Mouse (Mus musculus): Measurements from ENCODE around the gene Gorasp2. TPM values are rescaled to one million over a fixed set of nuclear protein-coding genes. Genes with fewer than 3 reads are reported as not detected.

The Gorasp2 gene
- polyA plus RNA-seq, 1 experiment = 113 TPM

DNA sequence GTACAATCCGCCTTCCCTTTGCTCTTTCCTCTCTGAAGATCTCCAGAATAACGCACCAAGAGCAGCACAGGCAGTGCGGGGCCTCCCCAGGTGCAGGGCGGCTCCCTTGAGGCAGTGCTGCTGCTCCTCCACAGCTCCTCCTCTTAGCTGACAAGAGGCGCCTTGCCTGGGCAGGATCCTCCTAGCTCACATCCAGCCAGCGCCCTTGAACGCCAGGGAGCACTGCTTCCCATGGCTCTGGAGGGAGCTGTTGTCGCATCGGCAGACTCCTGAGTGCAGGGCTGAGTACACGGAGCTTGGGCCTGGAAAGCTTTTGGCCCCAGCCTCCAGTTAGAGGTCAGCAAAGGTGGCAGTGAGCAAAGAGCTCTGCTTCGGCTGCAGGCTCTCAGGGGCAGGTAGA lies 28.8 kb downstream of the Gorasp2 start:
- Histone ChIP-seq H3K4me2 (ENCODE audit: low read depth) (no peak overlapping the region), H3K36me3 (ENCODE audit: control insufficient read depth, insufficient read depth) (peaks cover 38% of the 10 kb centered on the region), H3K4me3 (no peak overlapping the region), H3K27me3 (ENCODE audit: control insufficient read depth, insufficient read depth, insufficient read length) (no peaks in the 10 kb centered on the region), H3K79me2 (ENCODE audit: control insufficient read depth, insufficient read depth) (no peaks in the 10 kb centered on the region), H3ac (ENCODE audit: control insufficient read depth, insufficient read length) (no peak overlapping the region)
- TF ChIP-seq MYOD1 (IDR thresholded peaks at IDR 0.05; ENCODE audit: control insufficient read depth in 1 of 3, insufficient read length in 2 of 3, low read depth in 2 of 3) (no peak), POLR2AphosphoS2 (IDR thresholded peaks at IDR 0.05; ENCODE audit: insufficient read length, low read depth) (no peak), E2F4 (IDR thresholded peaks at IDR 0.05; ENCODE audit: insufficient read depth) (no peak), CEBPB (IDR thresholded peaks at IDR 0.05; ENCODE audit: insufficient read depth, poor library complexity, severe bottlenecking) (no peak), TCF3 (IDR thresholded peaks at IDR 0.05; ENCODE audit: insufficient read length, low read depth) (no peak), TCF12 (IDR thresholded peaks at IDR 0.05; ENCODE audit: insufficient read depth, poor library complexity, severe bottlenecking) (no peak), USF1 (IDR thresholded peaks at IDR 0.05; ENCODE audit: low read depth) (no peak), REST (IDR thresholded peaks at IDR 0.05; ENCODE audit: insufficient read depth, insufficient read length) (no peak), MYOG (IDR thresholded peaks at IDR 0.05; ENCODE audit: control insufficient read depth in 1 of 3, insufficient read depth in 1 of 3, insufficient read length in 2 of 3, low read depth in 2 of 3) (no peak), SRF (IDR thresholded peaks at IDR 0.05; ENCODE audit: control insufficient read depth, insufficient read length, low read depth) (no peak), MAX (IDR thresholded peaks at IDR 0.05; ENCODE audit: low read depth) (no peak), POLR2A (IDR thresholded peaks at IDR 0.05; ENCODE audit: insufficient read length, low read depth) (no peak)

DNA sequence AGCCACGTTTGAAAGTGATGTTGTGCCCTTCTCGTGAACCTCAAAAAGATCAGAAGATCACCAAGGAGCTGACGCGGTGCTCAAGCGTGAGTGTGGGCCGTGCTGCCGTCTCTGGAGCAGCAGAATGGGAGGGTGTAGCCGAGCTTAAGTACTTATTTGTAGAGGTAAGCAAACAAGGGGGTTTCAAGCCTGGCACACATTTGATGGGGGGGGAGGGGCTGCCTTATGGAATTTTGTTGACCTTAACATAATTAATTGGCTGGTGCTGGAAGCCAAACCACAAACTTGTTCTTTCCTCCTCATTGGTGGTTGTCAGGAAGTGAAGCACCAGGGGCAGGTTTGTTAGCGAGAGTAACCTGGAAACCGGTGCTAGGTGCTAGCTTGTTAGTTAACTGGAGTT lies 34.3 kb downstream of the Gorasp2 start:
- H3K27me3 ChIP-seq (ENCODE audit: control insufficient read depth, insufficient read depth, insufficient read length) = no peaks in the 10 kb centered on the region
- H3K36me3 ChIP-seq (ENCODE audit: control insufficient read depth, insufficient read depth) = peaks cover 17% of the 10 kb centered on the region
- no peak overlapping the region for H3ac ChIP-seq (ENCODE audit: control insufficient read depth, insufficient read length)
- H3K4me3 ChIP-seq = no peak overlapping the region
- TF ChIP-seq MAX (IDR thresholded peaks at IDR 0.05; ENCODE audit: low read depth) (no peak), MYOG (IDR thresholded peaks at IDR 0.05; ENCODE audit: control insufficient read depth in 1 of 3, insufficient read depth in 1 of 3, insufficient read length in 2 of 3, low read depth in 2 of 3) (no peak), REST (IDR thresholded peaks at IDR 0.05; ENCODE audit: insufficient read depth, insufficient read length) (no peak), USF1 (IDR thresholded peaks at IDR 0.05; ENCODE audit: low read depth) (no peak), TCF3 (IDR thresholded peaks at IDR 0.05; ENCODE audit: insufficient read length, low read depth) (no peak), CEBPB (IDR thresholded peaks at IDR 0.05; ENCODE audit: insufficient read depth, poor library complexity, severe bottlenecking) (no peak), POLR2AphosphoS2 (IDR thresholded peaks at IDR 0.05; ENCODE audit: insufficient read length, low read depth) (no peak), TCF12 (IDR thresholded peaks at IDR 0.05; ENCODE audit: insufficient read depth, poor library complexity, severe bottlenecking) (no peak), SRF (IDR thresholded peaks at IDR 0.05; ENCODE audit: control insufficient read depth, insufficient read length, low read depth) (no peak), E2F4 (IDR thresholded peaks at IDR 0.05; ENCODE audit: insufficient read depth) (no peak), POLR2A (IDR thresholded peaks at IDR 0.05; ENCODE audit: insufficient read length, low read depth) (no peak), MYOD1 (IDR thresholded peaks at IDR 0.05; ENCODE audit: control insufficient read depth in 1 of 3, insufficient read length in 2 of 3, low read depth in 2 of 3) (no peak)
- H3K4me2 ChIP-seq (ENCODE audit: low read depth) = no peak overlapping the region
- H3K79me2 ChIP-seq (ENCODE audit: control insufficient read depth, insufficient read depth) = no peaks in the 10 kb centered on the region

DNA sequence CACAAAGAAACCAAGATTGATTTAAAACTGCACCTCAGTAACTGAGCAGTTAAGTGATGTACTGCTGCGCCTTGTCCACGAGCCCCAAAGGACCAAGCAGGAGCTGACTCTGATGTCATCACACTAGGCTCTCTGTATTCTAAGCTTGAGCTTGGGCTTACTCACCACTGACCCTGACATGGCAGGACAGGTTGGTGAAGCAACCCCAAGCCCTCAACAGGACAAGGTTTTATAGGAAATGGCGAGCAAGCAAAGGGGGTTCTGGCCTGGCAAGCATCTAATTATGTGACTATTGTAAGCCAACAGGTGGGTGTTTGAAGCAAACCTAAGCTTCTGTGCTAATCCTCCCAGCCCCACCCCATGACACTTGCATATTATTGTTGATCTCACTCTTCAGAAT lies 39.5 kb downstream of the Gorasp2 start:
- no peak for TF ChIP-seq MYOG (IDR thresholded peaks at IDR 0.05; ENCODE audit: control insufficient read depth in 1 of 3, insufficient read depth in 1 of 3, insufficient read length in 2 of 3, low read depth in 2 of 3)
- H3K4me2 ChIP-seq (ENCODE audit: low read depth) = no peak overlapping the region

DNA sequence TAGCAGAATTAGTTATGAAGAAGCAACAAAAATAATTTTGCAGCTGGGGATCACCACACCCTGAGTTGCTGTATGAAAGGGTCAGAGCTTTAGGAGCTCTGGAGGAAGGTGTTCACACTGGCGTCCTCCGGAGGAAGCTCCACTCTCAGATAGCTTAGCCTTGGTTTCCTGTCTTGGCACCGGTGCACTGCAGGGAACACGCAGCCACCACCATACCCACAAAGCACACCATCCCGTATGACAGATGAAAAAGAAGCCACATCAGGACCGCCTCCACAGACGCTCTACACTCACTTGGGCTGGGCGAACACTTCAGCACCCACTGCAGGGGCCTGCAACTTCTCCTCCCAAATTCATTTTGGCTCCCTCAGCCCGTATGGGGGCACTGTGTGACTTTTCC lies 40.2 kb downstream of the Gorasp2 start:
- no peak overlapping the region for H3K4me2 ChIP-seq (ENCODE audit: low read depth)
- TF ChIP-seq POLR2A (IDR thresholded peaks at IDR 0.05; ENCODE audit: insufficient read length, low read depth) (no peak), TCF12 (IDR thresholded peaks at IDR 0.05; ENCODE audit: insufficient read depth, poor library complexity, severe bottlenecking) (no peak), MYOG (IDR thresholded peaks at IDR 0.05; ENCODE audit: control insufficient read depth in 1 of 3, insufficient read depth in 1 of 3, insufficient read length in 2 of 3, low read depth in 2 of 3) (no peak), CEBPB (IDR thresholded peaks at IDR 0.05; ENCODE audit: insufficient read depth, poor library complexity, severe bottlenecking) (no peak), TCF3 (IDR thresholded peaks at IDR 0.05; ENCODE audit: insufficient read length, low read depth) (no peak), MAX (IDR thresholded peaks at IDR 0.05; ENCODE audit: low read depth) (no peak), SRF (IDR thresholded peaks at IDR 0.05; ENCODE audit: control insufficient read depth, insufficient read length, low read depth) (no peak), REST (IDR thresholded peaks at IDR 0.05; ENCODE audit: insufficient read depth, insufficient read length) (no peak), MYOD1 (IDR thresholded peaks at IDR 0.05; ENCODE audit: control insufficient read depth in 1 of 3, insufficient read length in 2 of 3, low read depth in 2 of 3) (no peak), E2F4 (IDR thresholded peaks at IDR 0.05; ENCODE audit: insufficient read depth) (no peak), POLR2AphosphoS2 (IDR thresholded peaks at IDR 0.05; ENCODE audit: insufficient read length, low read depth) (no peak), USF1 (IDR thresholded peaks at IDR 0.05; ENCODE audit: low read depth) (no peak)
- no peak overlapping the region for H3K4me3 ChIP-seq
- H3K27me3 ChIP-seq (ENCODE audit: control insufficient read depth, insufficient read depth, insufficient read length) = no peaks in the 10 kb centered on the region
- no peaks in the 10 kb centered on the region for H3K79me2 ChIP-seq (ENCODE audit: control insufficient read depth, insufficient read depth)
- H3ac ChIP-seq (ENCODE audit: control insufficient read depth, insufficient read length) = no peak overlapping the region
- H3K36me3 ChIP-seq (ENCODE audit: control insufficient read depth, insufficient read depth) = no peaks in the 10 kb centered on the region

More for the DNA sequence above, 39.5 kb downstream of the Gorasp2 start:
- H3K27me3 ChIP-seq (ENCODE audit: control insufficient read depth, insufficient read depth, insufficient read length) = no peaks in the 10 kb centered on the region
- H3K79me2 ChIP-seq (ENCODE audit: control insufficient read depth, insufficient read depth) = no peaks in the 10 kb centered on the region
- no peak overlapping the region for H3K4me3 ChIP-seq
- H3K36me3 ChIP-seq (ENCODE audit: control insufficient read depth, insufficient read depth) = peaks cover 2% of the 10 kb centered on the region
- H3ac ChIP-seq (ENCODE audit: control insufficient read depth, insufficient read length) = no peak overlapping the region

DNA sequence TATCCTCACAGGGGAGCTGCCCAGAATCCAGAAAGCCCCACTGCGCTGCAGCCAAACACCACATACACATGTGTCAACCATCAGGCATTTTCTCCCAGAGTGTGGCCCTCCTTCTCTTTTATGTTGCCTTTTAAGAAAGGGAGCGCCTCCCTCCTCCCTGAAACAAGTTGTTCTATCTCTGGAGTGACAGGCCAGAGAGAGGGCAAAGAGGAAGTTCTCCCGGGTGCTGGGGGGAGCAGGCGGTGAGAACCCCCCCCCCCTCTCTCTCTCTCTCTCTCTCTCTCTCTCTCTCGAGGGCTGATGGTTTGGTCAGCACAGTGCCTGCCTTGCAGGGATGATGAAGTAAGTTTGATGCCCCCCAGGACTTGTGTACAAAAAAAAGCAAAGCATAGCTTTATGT lies 41.0 kb downstream of the Gorasp2 start:
- no peaks in the 10 kb centered on the region for H3K79me2 ChIP-seq (ENCODE audit: control insufficient read depth, insufficient read depth)
- H3K4me2 ChIP-seq (ENCODE audit: low read depth) = no peak overlapping the region
- no peaks in the 10 kb centered on the region for H3K27me3 ChIP-seq (ENCODE audit: control insufficient read depth, insufficient read depth, insufficient read length)
- H3K4me3 ChIP-seq = no peak overlapping the region
- TF ChIP-seq TCF3 (IDR thresholded peaks at IDR 0.05; ENCODE audit: insufficient read length, low read depth) (no peak), MAX (IDR thresholded peaks at IDR 0.05; ENCODE audit: low read depth) (no peak), POLR2AphosphoS2 (IDR thresholded peaks at IDR 0.05; ENCODE audit: insufficient read length, low read depth) (no peak), TCF12 (IDR thresholded peaks at IDR 0.05; ENCODE audit: insufficient read depth, poor library complexity, severe bottlenecking) (no peak), USF1 (IDR thresholded peaks at IDR 0.05; ENCODE audit: low read depth) (no peak), SRF (IDR thresholded peaks at IDR 0.05; ENCODE audit: control insufficient read depth, insufficient read length, low read depth) (no peak), REST (IDR thresholded peaks at IDR 0.05; ENCODE audit: insufficient read depth, insufficient read length) (no peak), CEBPB (IDR thresholded peaks at IDR 0.05; ENCODE audit: insufficient read depth, poor library complexity, severe bottlenecking) (no peak), MYOD1 (IDR thresholded peaks at IDR 0.05; ENCODE audit: control insufficient read depth in 1 of 3, insufficient read length in 2 of 3, low read depth in 2 of 3) (no peak), E2F4 (IDR thresholded peaks at IDR 0.05; ENCODE audit: insufficient read depth) (no peak), MYOG (IDR thresholded peaks at IDR 0.05; ENCODE audit: control insufficient read depth in 1 of 3, insufficient read depth in 1 of 3, insufficient read length in 2 of 3, low read depth in 2 of 3) (no peak), POLR2A (IDR thresholded peaks at IDR 0.05; ENCODE audit: insufficient read length, low read depth) (no peak)
- H3ac ChIP-seq (ENCODE audit: control insufficient read depth, insufficient read length) = no peak overlapping the region
- no peaks in the 10 kb centered on the region for H3K36me3 ChIP-seq (ENCODE audit: control insufficient read depth, insufficient read depth)

All from myocyte (in vitro differentiated cells).